Mouse (Mus musculus): Measurements from ENCODE around the gene Max. TPM values are rescaled to one million over a fixed set of nuclear protein-coding genes. Genes with fewer than 3 reads are reported as not detected.
A peak's percentile ranks its signal among the peaks of the same experiment; 100 is the strongest.

Gene Max
- total and polyA plus RNA-seq, 3 experiments = 48.2 to 356 (median 164) TPM

- DNase-seq (ENCODE audit: low read depth, low spot score) = peak; percentile 91
- no peaks in the 10 kb centered on the region for H3K79me2 ChIP-seq (ENCODE audit: control insufficient read depth, insufficient read depth, low read length, poor library complexity)
- TF ChIP-seq ETS1 (IDR thresholded peaks at IDR 0.05; ENCODE audit: low read depth, low read length) (no peak), ZC3H11A (IDR thresholded peaks at IDR 0.05; ENCODE audit: low read depth, low read length) (peak; percentile 99), SMC3 (IDR thresholded peaks at IDR 0.05; ENCODE audit: low read depth, low read length) (peak; percentile 97), GABPA (IDR thresholded peaks at IDR 0.05; ENCODE audit: low read depth, low read length) (no peak), MEF2A (IDR thresholded peaks at IDR 0.05; ENCODE audit: extremely low read depth, insufficient replicate concordance, low read depth, low read length, poor library complexity, severe bottlenecking) (no peak), POLR2AphosphoS5 (IDR thresholded peaks at IDR 0.05; ENCODE audit: borderline replicate concordance, low read depth, low read length) (no peak), ZNF384 (IDR thresholded peaks at IDR 0.05; ENCODE audit: low read depth, low read length) (peak; percentile 54), RAD21 (IDR thresholded peaks at IDR 0.05; ENCODE audit: low read depth, low read length) (peak; percentile 97), USF2 (IDR thresholded peaks at IDR 0.05; ENCODE audit: borderline replicate concordance in 1 of 2, insufficient read depth in 1 of 2, low read depth in 1 of 2, low read length in 2 of 2) (no peak), TAL1 (IDR thresholded peaks at IDR 0.05; ENCODE audit: low read length) (no peak), BHLHE40 (IDR thresholded peaks at IDR 0.05; ENCODE audit: borderline replicate concordance, low read depth, low read length) (peak; percentile 54; the same call in 1 of the 2 replicates), CTCF (IDR thresholded peaks at IDR 0.05 in 2 of 3, conservative IDR thresholded peaks at IDR 0.05 in 1 of 3; ENCODE audit: control insufficient read depth in 1 of 3, insufficient read depth in 1 of 3, low read depth in 2 of 3, low read length in 3 of 3, poor library complexity in 1 of 3, severe bottlenecking in 1 of 3) (peak; percentile 57 to 94 (median 83); a peak in 5 of 6 replicates), MAZ (IDR thresholded peaks at IDR 0.05; ENCODE audit: low read depth, low read length) (peak; percentile 86; the same call in 1 of the 2 replicates), NELFE (IDR thresholded peaks at IDR 0.05; ENCODE audit: low read depth, low read length) (no peak), POLR2A (IDR thresholded peaks at IDR 0.05; ENCODE audit: control insufficient read depth in 1 of 2, insufficient read depth in 1 of 2, low read depth in 1 of 2, low read length in 2 of 2, poor library complexity in 1 of 2) (peak in 1 of 2 experiments; percentile 31; a peak in 1 of 4 replicates), ZMIZ1 (IDR thresholded peaks at IDR 0.05; ENCODE audit: low read depth, low read length) (no peak), EP300 (IDR thresholded peaks at IDR 0.05; ENCODE audit: low read depth in 1 of 2, low read length in 2 of 2) (peak in 1 of 2 experiments; percentile 12; a peak in 1 of 4 replicates), USF1 (IDR thresholded peaks at IDR 0.05; ENCODE audit: low read depth, low read length) (no peak), JUND (IDR thresholded peaks at IDR 0.05; ENCODE audit: low read depth, low read length) (0 out of 2 replicates have a peak, but pooled peaks have one; percentile 35), MAX (IDR thresholded peaks at IDR 0.05; ENCODE audit: low read length) (no peak), SIN3A (IDR thresholded peaks at IDR 0.05; ENCODE audit: low read length) (peak; percentile 38; the same call in 1 of the 2 replicates)
- peak overlapping the region; percentile 66 for H3K27ac ChIP-seq (ENCODE audit: control insufficient read depth, low read depth, low read length)
- peaks cover 0 to 23% of the 10 kb centered on the region in 2 experiments; a peak in 2 of 4 replicates for H3K36me3 ChIP-seq (ENCODE audit: control insufficient read depth in 1 of 2, insufficient read depth in 2 of 2, low read length in 2 of 2)
- peaks cover 10 to 37% of the 10 kb centered on the region in 2 experiments for H3K4me1 ChIP-seq (ENCODE audit: control insufficient read depth in 1 of 2, insufficient read depth in 2 of 2, low read length in 2 of 2)
- H3K27me3 ChIP-seq (ENCODE audit: control insufficient read depth in 1 of 2, insufficient read depth in 2 of 2, low read length in 2 of 2) = no peaks in the 10 kb centered on the region
- H3K4me3 ChIP-seq (ENCODE audit: control insufficient read depth in 1 of 2, insufficient read depth in 1 of 2, low read depth in 2 of 2, low read length in 2 of 2) = peak overlapping the region in 1 of 2 experiments; percentile 4; a peak in 1 of 4 replicates
- peak overlapping the region; percentile 49; the same call in 1 of the 2 replicates for H3K9ac ChIP-seq (ENCODE audit: control insufficient read depth, low read depth, low read length, poor library complexity, severe bottlenecking)
- H3K9me3 ChIP-seq (replicated peaks; ENCODE audit: insufficient read depth, low read length) = no peaks in the 10 kb centered on the region
These were observed 38.2 kb upstream of the Max start for GRCm38 (mm10) chr12:77000096-77000704.

All from MEL (cell line).